Mouse (Mus musculus): ENCODE results near the gene Clstn2. TPM values are rescaled to one million over a fixed set of nuclear protein-coding genes. Genes with fewer than 3 reads are reported as not detected.

Gene Clstn2
- polyA plus RNA-seq, 1 experiment from 2014 or later = 4.7 TPM

GRCm38 (mm10) chr9:97525563-97525962 is 507.4 kb downstream of the Clstn2 start:
- H3K9me3 ChIP-seq = no peaks in the 10 kb centered on the region
- no peak overlapping the region for H3K27ac ChIP-seq
- no peak overlapping the region for H3K4me2 ChIP-seq (replicated peaks)
- H3K27me3 ChIP-seq = no peaks in the 10 kb centered on the region
- H3K9ac ChIP-seq = no peak overlapping the region
- WGBS = 85% methylated on average over 3 of the region's 3 CpGs
- no peak for ATAC-seq (ENCODE audit: low FRiP score, low read depth)
- H3K4me3 ChIP-seq = no peak overlapping the region
- no peaks in the 10 kb centered on the region for H3K36me3 ChIP-seq
- H3K4me1 ChIP-seq = no peaks in the 10 kb centered on the region

GRCm38 (mm10) chr9:97524861-97525260 is 508.1 kb downstream of the Clstn2 start:
- no peak overlapping the region for H3K27ac ChIP-seq
- H3K9ac ChIP-seq = no peak overlapping the region
- no peaks in the 10 kb centered on the region for H3K9me3 ChIP-seq
- H3K4me3 ChIP-seq = no peak overlapping the region
- no peaks in the 10 kb centered on the region for H3K4me1 ChIP-seq
- no peaks in the 10 kb centered on the region for H3K27me3 ChIP-seq
- ATAC-seq (ENCODE audit: low FRiP score, low read depth) = no peak
- no peaks in the 10 kb centered on the region for H3K36me3 ChIP-seq
- WGBS = 75% methylated on average over 3 of the region's 3 CpGs
- H3K4me2 ChIP-seq (replicated peaks) = no peak overlapping the region

- Histone ChIP-seq H3K4me3 (no peak overlapping the region), H3K4me2 (replicated peaks) (no peak overlapping the region), H3K9me3 (no peaks in the 10 kb centered on the region), H3K4me1 (no peaks in the 10 kb centered on the region), H3K9ac (no peak overlapping the region), H3K36me3 (no peaks in the 10 kb centered on the region), H3K27me3 (no peaks in the 10 kb centered on the region), H3K27ac (no peak overlapping the region)
- ATAC-seq (ENCODE audit: low FRiP score, low read depth) = no peak
- WGBS = 95% methylated on average over 3 of the region's 3 CpGs
Observed at GRCm38 (mm10) chr9:97520771-97521170, 512.2 kb downstream of the Clstn2 start.

GRCm38 (mm10) chr9:97517006-97517405 is 516.0 kb downstream of the Clstn2 start:
- H3K9ac ChIP-seq = no peak overlapping the region
- H3K36me3 ChIP-seq = no peaks in the 10 kb centered on the region
- H3K27ac ChIP-seq = no peak overlapping the region
- WGBS = 63% methylated on average over 3 of the region's 3 CpGs
- no peaks in the 10 kb centered on the region for H3K9me3 ChIP-seq
- H3K4me1 ChIP-seq = no peaks in the 10 kb centered on the region
- no peak for ATAC-seq (ENCODE audit: low FRiP score, low read depth)
- H3K27me3 ChIP-seq = no peaks in the 10 kb centered on the region
- H3K4me2 ChIP-seq (replicated peaks) = no peak overlapping the region
- no peak overlapping the region for H3K4me3 ChIP-seq

- Histone ChIP-seq H3K9me3 (no peaks in the 10 kb centered on the region), H3K4me1 (no peaks in the 10 kb centered on the region), H3K9ac (no peak overlapping the region), H3K36me3 (no peaks in the 10 kb centered on the region), H3K27ac (no peak overlapping the region), H3K4me2 (replicated peaks) (no peak overlapping the region), H3K27me3 (no peaks in the 10 kb centered on the region), H3K4me3 (no peak overlapping the region)
- no peak for ATAC-seq (ENCODE audit: low FRiP score, low read depth)
- 89% methylated on average over 2 of the region's 2 CpGs for WGBS
Observed at GRCm38 (mm10) chr9:97514639-97515038, 518.3 kb downstream of the Clstn2 start.

GRCm38 (mm10) chr9:97512282-97512850 is 520.6 kb downstream of the Clstn2 start:
- Histone ChIP-seq H3K4me3 (no peak overlapping the region), H3K4me1 (no peaks in the 10 kb centered on the region), H3K4me2 (replicated peaks) (no peak overlapping the region), H3K27ac (no peak overlapping the region), H3K36me3 (no peaks in the 10 kb centered on the region), H3K9ac (no peak overlapping the region), H3K27me3 (no peaks in the 10 kb centered on the region), H3K9me3 (no peaks in the 10 kb centered on the region)
- no peak for ATAC-seq (ENCODE audit: low FRiP score, low read depth)
- WGBS = 87% methylated on average over 3 of the region's 3 CpGs

GRCm38 (mm10) chr9:97501416-97501815 is 531.6 kb downstream of the Clstn2 start:
- H3K36me3 ChIP-seq = no peaks in the 10 kb centered on the region
- no peak overlapping the region for H3K4me2 ChIP-seq (replicated peaks)
- no peaks in the 10 kb centered on the region for H3K9me3 ChIP-seq
- WGBS = 62% methylated on average over 4 of the region's 4 CpGs
- no peak overlapping the region for H3K4me3 ChIP-seq
- no peak for ATAC-seq (ENCODE audit: low FRiP score, low read depth)
- H3K4me1 ChIP-seq = no peaks in the 10 kb centered on the region
- H3K27ac ChIP-seq = no peak overlapping the region
- H3K27me3 ChIP-seq = no peaks in the 10 kb centered on the region
- no peak overlapping the region for H3K9ac ChIP-seq

GRCm38 (mm10) chr9:97495056-97495455 is 537.9 kb downstream of the Clstn2 start:
- ATAC-seq (ENCODE audit: low FRiP score, low read depth) = no peak
- Histone ChIP-seq H3K36me3 (no peaks in the 10 kb centered on the region), H3K9me3 (no peaks in the 10 kb centered on the region), H3K4me3 (no peak overlapping the region), H3K27ac (no peak overlapping the region), H3K27me3 (no peaks in the 10 kb centered on the region), H3K9ac (no peak overlapping the region), H3K4me2 (replicated peaks) (no peak overlapping the region), H3K4me1 (peaks cover 4% of the 10 kb centered on the region; the same call in 1 of the 2 replicates)
- WGBS = 85% methylated on average over 6 of the region's 6 CpGs

DNA sequence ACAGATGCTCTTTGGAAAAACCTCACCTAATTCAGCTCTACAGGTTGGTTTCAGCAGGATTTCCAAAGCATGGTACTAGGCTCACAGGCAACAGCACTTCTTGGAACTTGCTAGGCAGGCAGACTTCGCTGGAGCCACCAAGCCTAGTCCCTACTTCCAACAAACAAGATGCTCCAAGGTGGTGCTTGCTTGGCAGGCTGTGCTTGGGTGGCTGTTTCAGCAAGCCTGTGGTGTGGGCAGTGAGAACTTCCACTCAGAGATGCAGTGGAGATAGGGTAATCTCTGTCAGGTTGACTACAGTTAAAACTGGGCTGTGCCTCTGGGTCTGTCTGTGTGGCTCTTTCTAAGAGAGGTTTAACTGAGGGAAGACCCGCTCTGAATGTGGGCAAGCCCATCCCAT is 541.4 kb downstream of the Clstn2 start:
- no peak overlapping the region for H3K27ac ChIP-seq
- H3K9ac ChIP-seq = no peak overlapping the region
- H3K9me3 ChIP-seq = no peaks in the 10 kb centered on the region
- H3K27me3 ChIP-seq = no peaks in the 10 kb centered on the region
- no peak for ATAC-seq (ENCODE audit: low FRiP score, low read depth)
- no peak overlapping the region for H3K4me3 ChIP-seq
- no peaks in the 10 kb centered on the region for H3K36me3 ChIP-seq
- no peak overlapping the region for H3K4me2 ChIP-seq (replicated peaks)
- 82% methylated on average over 2 of the region's 2 CpGs for WGBS
- peaks cover 4% of the 10 kb centered on the region; the same call in 1 of the 2 replicates for H3K4me1 ChIP-seq

- H3K4me3 ChIP-seq = no peak overlapping the region
- no peak overlapping the region for H3K27ac ChIP-seq
- peaks cover 4% of the 10 kb centered on the region; the same call in 1 of the 2 replicates for H3K4me1 ChIP-seq
- no peak for ATAC-seq (ENCODE audit: low FRiP score, low read depth)
- 46% methylated on average over 2 of the region's 2 CpGs for WGBS
- no peaks in the 10 kb centered on the region for H3K27me3 ChIP-seq
- no peak overlapping the region for H3K9ac ChIP-seq
- H3K36me3 ChIP-seq = no peaks in the 10 kb centered on the region
- no peaks in the 10 kb centered on the region for H3K9me3 ChIP-seq
- H3K4me2 ChIP-seq (replicated peaks) = no peak overlapping the region
Observed at GRCm38 (mm10) chr9:97490591-97491176, 542.3 kb downstream of the Clstn2 start.

DNA sequence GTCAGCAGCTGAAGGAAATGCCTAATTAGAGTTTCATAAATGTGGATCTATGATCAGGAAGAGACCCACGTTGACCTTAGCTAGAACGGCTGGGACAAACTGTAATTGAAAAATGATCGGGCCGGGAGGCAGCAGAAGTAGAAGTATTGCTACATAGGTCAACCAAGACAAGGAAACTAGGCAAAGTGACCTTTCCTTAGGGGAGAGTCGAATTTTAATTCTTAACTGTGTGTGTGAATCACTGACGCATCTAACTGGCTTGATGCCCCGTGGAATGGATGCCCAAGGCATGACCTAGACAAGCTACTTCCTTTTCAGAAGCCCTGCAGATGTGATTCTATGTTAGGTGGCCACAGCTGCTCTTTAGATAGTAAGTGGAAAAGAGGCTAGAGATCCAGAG is 546.2 kb downstream of the Clstn2 start:
- Histone ChIP-seq H3K4me1 (no peaks in the 10 kb centered on the region), H3K27me3 (no peaks in the 10 kb centered on the region), H3K4me2 (replicated peaks) (no peak overlapping the region), H3K36me3 (no peaks in the 10 kb centered on the region), H3K9ac (no peak overlapping the region), H3K9me3 (no peaks in the 10 kb centered on the region), H3K27ac (no peak overlapping the region), H3K4me3 (no peak overlapping the region)
- ATAC-seq (ENCODE audit: low FRiP score, low read depth) = no peak
- WGBS = 73% methylated on average over 7 of the region's 7 CpGs

GRCm38 (mm10) chr9:97481187-97481586 is 551.8 kb downstream of the Clstn2 start:
- Histone ChIP-seq H3K4me2 (replicated peaks) (no peak overlapping the region), H3K4me1 (no peaks in the 10 kb centered on the region), H3K36me3 (no peaks in the 10 kb centered on the region), H3K27ac (no peak overlapping the region), H3K27me3 (no peaks in the 10 kb centered on the region), H3K9ac (no peak overlapping the region), H3K9me3 (no peaks in the 10 kb centered on the region), H3K4me3 (no peak overlapping the region)
- ATAC-seq (ENCODE audit: low FRiP score, low read depth) = no peak
- WGBS = 73% methylated on average over 1 of the region's 1 CpGs

GRCm38 (mm10) chr9:97476961-97477360 is 556.0 kb downstream of the Clstn2 start:
- H3K27ac ChIP-seq = no peak overlapping the region
- no peaks in the 10 kb centered on the region for H3K9me3 ChIP-seq
- H3K27me3 ChIP-seq = no peaks in the 10 kb centered on the region
- no peak overlapping the region for H3K4me2 ChIP-seq (replicated peaks)
- WGBS = 67% methylated on average over 2 of the region's 2 CpGs
- H3K9ac ChIP-seq = no peak overlapping the region
- ATAC-seq (ENCODE audit: low FRiP score, low read depth) = no peak
- H3K4me1 ChIP-seq = no peaks in the 10 kb centered on the region
- no peaks in the 10 kb centered on the region for H3K36me3 ChIP-seq
- no peak overlapping the region for H3K4me3 ChIP-seq

Data from limb, embryonic 13.5 days (tissue).